24 mouse cellular contexts compared by ENCODE assay signal in genomic region chr15:12706902-12707301, GRCm38 (mm10). TPM values are rescaled to one million over a fixed set of nuclear protein-coding genes. Genes with fewer than 3 reads are reported as not detected.
"Had no signal": no experiment of that assay in that cellular context is flagged by ENCODE, and none has a peak within 500 bp of the region (broad histone marks: within the 10 kb centered on the region; RNA-seq: fewer than 3 reads in every experiment).

No protein-coding gene starts in this region.

- H3K4me3 ChIP-seq: liver, embryonic 13.5 days; liver, embryonic 15.5 days; lung, embryonic 15.5 days; midbrain, embryonic 10.5 days; midbrain, embryonic 12.5 days; myocyte; neural tube, embryonic 13.5 days; neural tube, embryonic 15.5 days had no signal

- H3K27me3 ChIP-seq: liver, embryonic 13.5 days; liver, embryonic 15.5 days; lung, embryonic 15.5 days; midbrain, embryonic 12.5 days; neural tube, embryonic 13.5 days; neural tube, embryonic 15.5 days had no signal

- H3K9me3 ChIP-seq: liver, embryonic 13.5 days; liver, embryonic 15.5 days; lung, embryonic 15.5 days; midbrain, embryonic 12.5 days; neural tube, embryonic 13.5 days; neural tube, embryonic 15.5 days had no signal

- DNase-seq: liver, embryonic 13.5 days; liver, postnatal 0 days; lung, adult 2 months; lung, postnatal 14 days; lung, postnatal 36 days; midbrain, embryonic 14.5 days; retina, postnatal 1 day; right cerebral cortex, adult 18-20 months; right cerebral cortex, postnatal 25 days; right cerebral cortex, postnatal 4 days; spleen, adult 18-20 months; thymus, adult 18-20 months; thymus, postnatal 14 days; thymus, postnatal 36 days had no signal

- H3K4me1 ChIP-seq: liver, embryonic 13.5 days; liver, embryonic 15.5 days; lung, embryonic 15.5 days; neural tube, embryonic 13.5 days; neural tube, embryonic 15.5 days had no signal

- H3K36me3 ChIP-seq: liver, embryonic 13.5 days; liver, embryonic 15.5 days; lung, embryonic 15.5 days; midbrain, embryonic 12.5 days; neural tube, embryonic 13.5 days had no signal

- ATAC-seq: liver, postnatal 0 days; lung, postnatal 0 days; midbrain, embryonic 16.5 days had no signal

RNA-seq across cellular contexts. Expression of gene Pdzd2, which starts 32.8 kb away (rescaled TPM):
- polyA plus RNA-seq: macrophage had no signal
